Mouse (Mus musculus) limb, embryonic 13.5 days (tissue): ENCODE results near the gene Adh6b. TPM values are rescaled to one million over a fixed set of nuclear protein-coding genes. Genes with fewer than 3 reads are reported as not detected.

Experiments
- ATAC-seq: fragments of 200-750 bp; cut with Nextera tagmentation; 2 replicates; pipeline ENCODE4 v1.8.0; 2017; ENCODE audit warnings: low read depth, moderate number of reproducible peaks, moderate TSS enrichment; ENCODE audit not compliant: low FRiP score
- H3K27ac ChIP-seq: fragments of 300-500 bp; sonication (generic); 2 replicates; pipeline ENCODE4 v1.5.1; 2015; ENCODE audit warnings: inconsistent platforms, mild to moderate bottlenecking, moderate library complexity
- H3K27me3 ChIP-seq: fragments of 300-500 bp; sonication (generic); 2 replicates; pipeline ENCODE4 v1.6.1; 2015; ENCODE audit warnings: mild to moderate bottlenecking, inconsistent platforms
- H3K36me3 ChIP-seq: fragments of 300-500 bp; sonication (generic); 2 replicates; pipeline ENCODE4 v1.6.1; 2015; ENCODE audit warnings: inconsistent platforms, mild to moderate bottlenecking, moderate library complexity
- H3K4me1 ChIP-seq: fragments of 300-500 bp; sonication (generic); 2 replicates; pipeline ENCODE4 v1.6.1; 2015; ENCODE audit warnings: inconsistent platforms
- H3K4me2 ChIP-seq: fragments of 300-500 bp; sonication (generic); replicated peaks from 2 replicates; pipeline ENCODE4 v1.6.1; 2015; ENCODE audit warnings: inconsistent platforms, mild to moderate bottlenecking, moderate library complexity
- H3K4me3 ChIP-seq: fragments of 300-500 bp; sonication (generic); 2 replicates; pipeline ENCODE4 v1.5.1; 2015; ENCODE audit warnings: moderate library complexity, mild to moderate bottlenecking, inconsistent platforms
- H3K9ac ChIP-seq: fragments of 300-500 bp; sonication (generic); 2 replicates; pipeline ENCODE4 v1.6.1; 2015; ENCODE audit warnings: mild to moderate bottlenecking, inconsistent platforms
- H3K9me3 ChIP-seq: fragments of 300-500 bp; sonication (generic); 2 replicates; pipeline ENCODE4 v1.6.1; 2016; ENCODE audit warnings: inconsistent platforms
- WGBS: fragments of 180-500 bp; shearing (Covaris S2); methylation state at CpG from one replicate; pipeline ENCODE4 v1.1.7; 2015; 5-methylcytosine and 5-hydroxymethylcytosine counted together
- polyA plus RNA-seq: library from polyadenylated mRNA; unstranded; fragments of >200 nt; fragmentation: Nextera tagmentation; extraction: Ambion mirVana; gene quantifications from 2 replicates; pipeline ENCODE4 v1.2.1, GENCODE M21; 2015

Gene Adh6b
- 0.80 and 1.1 TPM in 2 replicates for polyA plus RNA-seq

GRCm38 (mm10) chr3:138341471-138341870 lies at the start of gene Adh6b:
Gene Adh6b (plus strand): TSS chr3:138341775.
- WGBS, result 71% methylated on average over 14 of the region's 14 CpGs
- Histone ChIP-seq H3K4me3 (no peak within 1 kb of the TSS), H3K4me1 (no peaks in the 10 kb centered on the region), H3K9ac (no peak within 1 kb of the TSS), H3K27ac (no peak within 1 kb of the TSS), H3K4me2 (no peak within 1 kb of the TSS), H3K36me3 (no peaks in the 10 kb centered on the region), H3K9me3 (no peaks in the 10 kb centered on the region), H3K27me3 (no peaks in the 10 kb centered on the region)
- ATAC-seq, result no peak

- Histone ChIP-seq H3K9ac (no peak overlapping the region), H3K36me3 (no peaks in the 10 kb centered on the region), H3K4me1 (no peaks in the 10 kb centered on the region), H3K4me2 (no peak overlapping the region), H3K9me3 (peaks cover 10% of the 10 kb centered on the region), H3K27ac (no peak overlapping the region), H3K4me3 (no peak overlapping the region), H3K27me3 (no peaks in the 10 kb centered on the region)
- no peak for ATAC-seq
- WGBS, result 88% methylated on average over 7 of the region's 7 CpGs
These were observed 48.2 kb upstream of the Adh6b start for GRCm38 (mm10) chr3:138293298-138293895.

- Histone ChIP-seq H3K9me3 (peaks cover 10% of the 10 kb centered on the region), H3K4me1 (peaks cover 10% of the 10 kb centered on the region), H3K4me3 (no peak overlapping the region), H3K27ac (no peak overlapping the region), H3K4me2 (no peak overlapping the region), H3K27me3 (no peaks in the 10 kb centered on the region), H3K9ac (no peak overlapping the region), H3K36me3 (no peaks in the 10 kb centered on the region)
- 93% methylated on average over 9 of the region's 9 CpGs for WGBS
- ATAC-seq, result no peak
These were observed 41.4 kb upstream of the Adh6b start for GRCm38 (mm10) chr3:138300130-138300529.

- peaks cover 21% of the 10 kb centered on the region for H3K4me1 ChIP-seq
- H3K27me3 ChIP-seq, result no peaks in the 10 kb centered on the region
- no peaks in the 10 kb centered on the region for H3K36me3 ChIP-seq
- no peak overlapping the region for H3K27ac ChIP-seq
- H3K9me3 ChIP-seq, result peaks cover 7% of the 10 kb centered on the region
- WGBS, result 44% methylated on average over 4 of the region's 4 CpGs
- no peak overlapping the region for H3K9ac ChIP-seq
- no peak for ATAC-seq
- no peak overlapping the region for H3K4me2 ChIP-seq
- no peak overlapping the region for H3K4me3 ChIP-seq
These were observed 38.9 kb upstream of the Adh6b start for GRCm38 (mm10) chr3:138302676-138303075.

- H3K36me3 ChIP-seq, result no peaks in the 10 kb centered on the region
- 48% methylated on average over 6 of the region's 6 CpGs for WGBS
- no peaks in the 10 kb centered on the region for H3K27me3 ChIP-seq
- no peak overlapping the region for H3K4me3 ChIP-seq
- no peak overlapping the region for H3K4me2 ChIP-seq
- no peak overlapping the region for H3K9ac ChIP-seq
- H3K27ac ChIP-seq, result no peak overlapping the region
- peaks cover 21% of the 10 kb centered on the region for H3K4me1 ChIP-seq
- no peaks in the 10 kb centered on the region for H3K9me3 ChIP-seq
- no peak for ATAC-seq
These were observed 37.6 kb upstream of the Adh6b start for GRCm38 (mm10) chr3:138303771-138304488.

GRCm38 (mm10) chr3:138304489-138304871 lies 37.1 kb upstream of the Adh6b start:
- Histone ChIP-seq H3K9me3 (no peaks in the 10 kb centered on the region), H3K36me3 (no peaks in the 10 kb centered on the region), H3K4me1 (peaks cover 21% of the 10 kb centered on the region), H3K27ac (no peak overlapping the region), H3K4me3 (no peak overlapping the region), H3K4me2 (no peak overlapping the region), H3K9ac (no peak overlapping the region), H3K27me3 (no peaks in the 10 kb centered on the region)
- 40% methylated on average over 4 of the region's 4 CpGs for WGBS
- no peak for ATAC-seq

GRCm38 (mm10) chr3:138305486-138306289 lies 35.9 kb upstream of the Adh6b start:
- WGBS, result 51% methylated on average over 10 of the region's 10 CpGs
- H3K27me3 ChIP-seq, result no peaks in the 10 kb centered on the region
- no peaks in the 10 kb centered on the region for H3K9me3 ChIP-seq
- peaks cover 21% of the 10 kb centered on the region for H3K4me1 ChIP-seq
- ATAC-seq, result no peak
- no peaks in the 10 kb centered on the region for H3K36me3 ChIP-seq
- no peak overlapping the region for H3K27ac ChIP-seq
- H3K9ac ChIP-seq, result no peak overlapping the region
- no peak overlapping the region for H3K4me2 ChIP-seq
- no peak overlapping the region for H3K4me3 ChIP-seq

GRCm38 (mm10) chr3:138306290-138306683 lies 35.3 kb upstream of the Adh6b start:
- H3K4me2 ChIP-seq, result no peak overlapping the region

GRCm38 (mm10) chr3:138309910-138310309 lies 31.7 kb upstream of the Adh6b start:
- Histone ChIP-seq H3K4me3 (no peak overlapping the region), H3K4me1 (peaks cover 12% of the 10 kb centered on the region), H3K36me3 (no peaks in the 10 kb centered on the region), H3K9ac (no peak overlapping the region), H3K9me3 (no peaks in the 10 kb centered on the region), H3K4me2 (no peak overlapping the region), H3K27me3 (no peaks in the 10 kb centered on the region), H3K27ac (no peak overlapping the region)
- ATAC-seq, result no peak
- WGBS, result 85% methylated on average over 8 of the region's 8 CpGs

More at GRCm38 (mm10) chr3:138306290-138306683, 35.3 kb upstream of the Adh6b start:
- no peaks in the 10 kb centered on the region for H3K9me3 ChIP-seq
- no peaks in the 10 kb centered on the region for H3K27me3 ChIP-seq
- H3K4me3 ChIP-seq, result no peak overlapping the region
- no peak overlapping the region for H3K27ac ChIP-seq
- no peaks in the 10 kb centered on the region for H3K36me3 ChIP-seq
- H3K4me1 ChIP-seq, result peaks cover 21% of the 10 kb centered on the region
- no peak overlapping the region for H3K9ac ChIP-seq
- ATAC-seq, result no peak
- WGBS, result 22% methylated on average over 8 of the region's 8 CpGs

GRCm38 (mm10) chr3:138311015-138311414 lies 30.6 kb upstream of the Adh6b start:
- Histone ChIP-seq H3K4me1 (peaks cover 7% of the 10 kb centered on the region), H3K4me3 (no peak overlapping the region), H3K36me3 (no peaks in the 10 kb centered on the region), H3K9me3 (no peaks in the 10 kb centered on the region), H3K27ac (no peak overlapping the region), H3K4me2 (no peak overlapping the region), H3K27me3 (no peaks in the 10 kb centered on the region), H3K9ac (no peak overlapping the region)
- WGBS, result 88% methylated on average over 6 of the region's 6 CpGs
- no peak for ATAC-seq

- Histone ChIP-seq H3K27me3 (no peaks in the 10 kb centered on the region), H3K27ac (no peak within 1 kb of the TSS), H3K4me1 (peaks cover 5% of the 10 kb centered on the region), H3K9ac (no peak within 1 kb of the TSS), H3K36me3 (no peaks in the 10 kb centered on the region), H3K4me3 (no peak within 1 kb of the TSS), H3K4me2 (no peak within 1 kb of the TSS), H3K9me3 (no peaks in the 10 kb centered on the region)
- 75% methylated on average over 5 of the region's 5 CpGs for WGBS
- ATAC-seq, result no peak
These were observed 28.6 kb upstream of the Adh6b start, which contains the start of gene Adh6a for GRCm38 (mm10) chr3:138312965-138313364. Gene Adh6a (plus strand): TSS chr3:138313286.

- no peaks in the 10 kb centered on the region for H3K27me3 ChIP-seq
- no peaks in the 10 kb centered on the region for H3K36me3 ChIP-seq
- ATAC-seq, result no peak
- WGBS, result 82% methylated on average over 2 of the region's 2 CpGs
- H3K9ac ChIP-seq, result no peak overlapping the region
- no peaks in the 10 kb centered on the region for H3K9me3 ChIP-seq
- no peak overlapping the region for H3K4me3 ChIP-seq
- H3K4me2 ChIP-seq, result no peak overlapping the region
- H3K27ac ChIP-seq, result no peak overlapping the region
- peaks cover 5% of the 10 kb centered on the region for H3K4me1 ChIP-seq
These were observed 24.6 kb upstream of the Adh6b start for GRCm38 (mm10) chr3:138316908-138317472.
